Mouse (Mus musculus) lung, adult 18-20 months (tissue): ENCODE data around the gene Trarg1.
A peak's percentile ranks its signal among the peaks of the same experiment; 100 is the strongest.

Source experiments
- DNase-seq, 2 experiments: peaks; one replicate each; pipeline ENCODE4 v3.0.0; 2022; ENCODE audit warnings: mixed read lengths in 2 of 2

Gene Trarg1

DNA sequence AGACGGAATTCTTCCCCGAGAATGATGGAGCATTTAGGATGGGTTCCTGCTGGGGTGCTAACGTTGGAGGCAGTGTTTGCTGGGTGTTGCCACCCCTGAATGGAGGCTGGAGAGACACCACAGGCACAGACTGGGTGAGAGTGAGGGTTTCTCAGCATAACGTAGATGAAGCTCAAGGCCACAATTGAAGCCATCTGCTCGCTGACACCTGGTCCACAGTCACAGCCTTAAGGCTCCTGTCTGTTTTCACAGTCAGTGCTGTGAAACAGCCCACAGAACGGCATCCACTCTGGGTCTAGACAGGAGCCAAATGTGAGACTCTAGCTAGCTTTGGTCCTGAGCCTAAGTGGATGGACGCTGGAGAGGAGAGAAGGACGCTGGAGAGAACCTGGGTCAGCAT lies 5.4 kb upstream of the Trarg1 start:
- DNase-seq, result no peak

DNA sequence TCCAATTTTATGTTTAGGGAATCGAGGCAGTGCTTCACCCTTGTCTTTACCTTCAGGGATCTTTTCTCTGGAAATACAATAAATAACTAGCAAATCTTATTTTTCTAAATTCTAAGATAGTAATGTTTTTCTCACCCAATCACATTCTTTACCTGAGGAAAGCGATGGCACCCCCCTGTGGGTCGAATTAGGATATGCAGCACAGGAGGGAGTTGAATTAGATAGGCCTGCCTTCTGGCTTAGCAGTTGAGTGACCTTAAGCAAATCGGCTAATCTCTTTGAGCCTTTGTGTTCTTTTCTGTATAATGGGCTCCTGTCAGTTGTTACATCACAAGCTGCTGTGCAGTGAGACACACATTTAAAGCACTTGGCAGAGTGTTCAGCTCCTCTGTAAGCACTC lies 4.9 kb upstream of the Trarg1 start:
- no peak for DNase-seq

DNA sequence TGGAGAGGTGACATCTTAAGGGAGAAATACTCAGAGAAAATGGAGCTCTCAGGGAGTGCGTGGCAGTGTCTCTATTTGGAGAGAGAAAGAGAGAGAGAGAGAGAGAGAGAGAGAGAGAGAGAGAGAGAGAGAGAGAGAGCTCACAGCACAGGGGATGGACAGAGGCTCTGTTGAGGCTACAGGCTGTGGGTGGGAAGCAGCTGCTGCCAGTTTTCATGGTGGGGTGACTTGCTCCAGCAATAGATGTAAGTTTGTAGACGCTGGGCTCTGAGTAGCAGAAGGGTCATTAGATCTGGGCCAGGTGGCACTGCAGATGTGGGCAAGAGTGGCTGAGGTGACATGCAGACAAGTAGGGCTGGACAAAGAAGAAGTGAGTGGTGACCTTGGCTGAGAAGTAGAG lies 6.0 kb downstream of the Trarg1 start:
- no peak for DNase-seq

DNA sequence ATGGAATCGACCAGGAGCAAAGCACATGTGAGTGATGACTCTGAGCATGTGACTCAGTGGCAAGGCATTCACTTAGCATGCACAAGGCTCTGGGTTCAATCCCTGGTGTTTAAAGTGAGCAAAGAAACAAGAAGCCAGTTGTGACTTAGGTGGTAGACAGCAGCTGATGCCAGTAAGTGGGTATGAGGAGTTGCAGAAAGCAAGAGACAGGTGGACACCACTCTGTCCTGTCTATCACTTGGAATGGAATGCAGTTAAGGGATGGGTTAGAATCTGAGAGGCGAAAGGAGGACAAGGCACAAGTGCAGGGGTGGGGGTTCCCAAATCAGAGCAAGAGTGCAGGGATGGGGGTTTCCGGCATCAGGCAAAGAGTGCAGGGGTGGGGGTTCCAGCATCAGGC lies 12.5 kb downstream of the Trarg1 start:
- no peak for DNase-seq

DNA sequence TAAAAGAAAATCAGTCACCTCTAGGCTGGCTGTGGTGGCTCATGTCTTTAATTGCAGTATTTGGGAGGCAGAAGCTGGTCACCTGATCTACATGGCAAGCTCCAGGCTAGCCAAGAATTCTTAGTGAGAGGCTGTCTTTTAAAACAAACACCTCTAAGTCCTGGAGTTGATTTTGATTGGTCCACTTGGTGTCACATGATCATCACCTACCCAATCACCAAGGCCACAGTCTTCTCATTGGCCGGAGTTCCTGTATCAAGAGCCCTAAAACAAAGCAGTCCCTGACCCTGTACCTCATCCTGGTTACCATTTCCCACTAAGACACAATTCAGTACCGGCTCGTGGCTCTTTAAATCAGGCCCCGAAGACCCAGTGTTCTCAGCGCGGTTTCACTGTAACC lies 16.2 kb downstream of the Trarg1 start:
- no peak for DNase-seq

DNA sequence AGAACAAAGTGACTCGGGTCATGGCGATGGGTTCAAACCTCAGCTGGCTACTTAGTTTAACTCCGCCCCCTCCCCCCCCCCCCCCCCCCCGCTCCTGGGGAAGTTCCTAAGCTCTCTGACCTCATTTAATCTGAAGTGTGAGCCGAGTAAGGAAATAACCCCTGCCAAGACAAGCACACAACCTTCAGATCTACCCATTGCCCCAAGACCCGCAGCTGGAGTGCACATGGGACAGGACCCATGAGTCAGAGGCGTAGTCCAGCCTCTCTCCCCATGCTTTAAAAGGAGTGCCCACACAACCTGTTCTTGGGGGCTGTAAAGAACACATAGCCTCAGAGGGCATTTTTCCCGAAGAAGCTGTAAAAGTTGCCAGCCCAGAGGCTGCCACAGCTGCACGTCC lies 20.0 kb downstream of the Trarg1 start:
- no peak for DNase-seq

DNA sequence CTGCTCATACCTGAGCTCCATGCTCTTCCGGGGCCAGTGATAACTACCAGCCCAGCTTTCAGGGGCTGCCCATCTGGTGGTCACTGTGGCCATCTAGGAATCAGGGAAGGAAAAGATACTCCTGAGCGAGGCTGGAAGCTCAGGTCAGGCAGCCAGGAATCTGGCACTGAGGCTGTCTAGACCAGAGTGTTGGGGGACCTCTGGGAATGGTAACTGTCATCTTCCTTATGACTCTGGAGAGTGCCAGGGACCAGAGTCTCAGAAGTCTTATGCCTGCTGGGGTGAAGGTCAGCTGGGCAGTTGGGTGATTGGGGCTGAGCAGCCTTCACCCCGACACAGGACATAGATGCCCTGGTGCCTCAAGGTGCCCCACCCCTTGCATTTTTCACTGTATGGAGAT lies 28.0 kb downstream of the Trarg1 start:
- DNase-seq, result no peak

DNA sequence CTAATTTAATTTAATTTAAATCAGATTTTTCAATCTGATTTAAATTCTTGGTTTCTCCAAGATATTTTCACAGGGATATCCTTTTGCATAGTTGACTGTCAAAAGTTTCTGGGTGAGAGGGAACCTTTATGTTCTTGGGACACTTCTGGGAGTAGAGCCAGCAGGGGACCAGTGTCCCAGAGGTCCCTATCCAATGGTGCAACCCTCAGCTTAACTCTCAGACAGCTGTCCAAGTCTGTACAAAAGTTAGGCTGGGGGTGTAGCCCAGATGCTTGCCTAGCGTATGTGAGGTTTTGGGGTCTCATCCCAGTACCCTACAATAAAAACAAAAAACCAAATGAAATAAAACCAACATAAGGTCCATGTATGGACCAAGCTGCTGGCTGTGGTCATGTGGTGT lies 28.5 kb downstream of the Trarg1 start:
- DNase-seq, result no peak

DNA sequence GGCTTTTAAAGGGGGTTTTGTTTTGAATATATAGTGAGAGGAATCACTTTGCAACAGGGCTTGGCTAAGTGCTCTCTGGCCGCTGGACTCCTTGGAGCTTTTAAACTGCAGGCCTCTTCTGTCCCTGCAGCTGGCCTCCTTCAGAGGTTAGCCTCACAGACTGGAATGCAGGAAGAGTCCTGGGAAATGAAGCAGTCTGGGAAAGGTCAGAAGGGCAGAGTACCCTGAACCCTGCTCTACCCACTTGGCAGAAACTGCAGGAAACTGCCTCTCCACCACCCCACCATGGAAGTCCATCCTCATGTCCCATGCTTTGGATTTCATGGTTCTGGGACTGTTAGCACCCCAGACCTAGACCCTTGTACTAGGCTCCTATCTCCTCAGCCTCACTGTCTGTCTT lies 29.3 kb downstream of the Trarg1 start:
- DNase-seq, result peak in 1 of 2 experiments; percentile 21

DNA sequence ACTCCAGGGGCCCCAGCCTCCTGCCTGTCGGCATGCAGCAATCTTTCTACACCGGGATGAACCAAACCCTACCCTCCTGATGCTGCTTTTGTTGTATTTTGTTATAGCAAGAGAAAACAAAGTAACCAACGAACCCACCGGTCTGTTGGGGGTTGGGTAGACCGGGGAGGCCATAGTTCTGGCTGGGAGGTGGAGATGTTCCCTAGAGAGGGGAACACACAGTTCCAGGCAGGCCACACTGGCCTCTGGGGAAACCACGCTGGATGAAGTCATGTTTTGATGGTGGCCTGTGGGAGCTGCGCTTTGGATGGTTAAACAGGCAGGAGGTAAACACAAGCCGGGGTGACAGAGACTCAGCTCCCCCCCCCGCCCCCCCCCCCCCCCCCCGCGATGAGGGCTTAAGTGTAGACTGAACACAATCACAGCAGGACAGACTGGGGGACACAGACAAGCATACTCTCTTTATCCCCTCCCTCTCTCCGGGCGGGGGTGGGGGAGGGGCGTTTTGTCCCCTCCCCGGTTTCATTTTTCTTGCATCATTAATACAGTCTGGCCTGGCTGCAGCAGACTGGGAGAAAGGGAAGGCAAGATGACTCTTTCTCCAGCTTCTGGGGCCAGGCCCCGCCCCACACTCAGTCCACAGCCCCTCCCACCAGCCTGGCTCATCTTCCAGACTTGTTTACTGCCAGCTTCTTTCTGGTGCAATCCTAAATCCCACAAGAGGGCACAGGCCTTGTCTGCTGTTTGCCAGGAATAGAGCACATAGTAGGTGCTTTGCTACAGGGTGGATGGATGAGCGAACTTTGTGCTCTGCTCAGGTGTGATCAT lies 30.2 kb downstream of the Trarg1 start:
- DNase-seq, result peak; percentile 55 to 67

DNA sequence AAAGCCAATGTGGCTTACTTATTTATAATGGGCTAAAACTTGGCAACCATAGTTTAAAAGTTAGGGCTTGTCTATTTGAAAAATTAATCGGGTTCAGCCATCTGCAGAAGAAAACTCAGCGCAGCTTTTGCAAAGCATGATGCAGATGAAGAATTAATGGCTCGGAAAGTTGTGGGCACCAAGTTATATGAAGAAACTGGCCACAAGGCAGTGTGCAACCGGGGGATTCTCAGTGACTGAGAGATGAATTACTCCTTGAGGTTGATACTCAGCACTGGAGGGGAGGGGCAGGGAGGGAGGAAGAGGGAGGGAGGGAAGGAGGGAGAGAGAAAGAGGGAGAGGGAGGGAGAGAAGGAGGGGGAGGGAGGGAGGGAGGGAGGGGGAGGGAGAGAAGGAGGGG lies 37.4 kb downstream of the Trarg1 start:
- no peak for DNase-seq

DNA sequence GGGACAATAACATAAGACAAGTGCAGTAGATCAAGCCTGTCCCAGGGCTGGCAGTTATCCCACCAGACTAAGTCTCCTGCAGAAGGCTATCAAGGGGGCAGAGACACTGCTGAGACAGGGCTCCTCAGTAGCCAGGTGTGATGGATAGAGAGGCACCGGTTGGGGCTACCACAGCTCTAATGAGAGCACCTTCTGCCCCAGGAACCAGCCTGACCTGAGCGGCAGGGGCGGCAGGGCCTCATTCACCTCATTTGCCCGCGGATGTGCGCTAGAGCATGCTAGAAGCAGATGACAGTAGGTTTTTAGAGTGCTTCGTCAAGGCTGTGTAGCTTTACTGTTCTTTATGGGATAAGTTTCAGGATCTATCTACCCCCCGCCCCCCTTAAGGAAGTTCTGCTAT lies 44.3 kb downstream of the Trarg1 start:
- DNase-seq, result no peak

DNA sequence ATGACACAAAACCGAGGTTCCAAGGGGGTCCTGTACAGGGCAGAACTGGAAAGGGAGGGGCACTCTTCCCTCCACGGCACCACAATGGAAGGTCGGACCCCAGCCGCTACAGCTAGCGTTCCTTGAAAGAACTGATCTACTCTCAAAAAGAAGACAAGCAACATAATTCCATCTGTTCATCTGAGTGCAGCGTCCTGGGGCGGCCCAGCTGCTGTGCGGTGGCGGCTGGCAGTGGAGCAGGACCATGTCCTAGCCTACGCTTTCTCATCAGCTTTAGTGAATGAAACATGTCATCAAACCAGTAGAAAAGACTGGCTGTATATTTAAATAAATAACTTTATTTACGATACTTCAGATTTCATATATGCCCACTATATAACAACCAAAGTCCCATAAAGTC lies 48.5 kb downstream of the Trarg1 start:
- no peak for DNase-seq

DNA sequence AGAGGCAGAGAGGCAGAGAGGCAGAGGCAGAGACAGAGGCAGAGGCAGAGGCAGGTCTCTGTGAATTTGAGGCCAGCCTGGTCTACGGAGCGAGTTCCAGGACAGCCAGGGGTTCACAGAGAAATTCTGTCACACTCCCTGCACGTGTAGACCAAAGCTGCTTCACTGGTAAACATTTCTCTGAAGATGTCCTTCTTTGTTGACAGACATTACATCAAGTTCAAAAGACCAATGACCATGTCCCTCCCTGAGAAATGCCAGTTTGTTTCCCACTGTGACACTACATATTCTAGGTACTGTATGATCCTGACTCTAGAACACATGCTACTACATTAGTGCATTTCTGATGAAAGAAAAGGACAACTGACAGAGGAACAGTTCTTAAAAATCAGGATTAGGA lies 51.0 kb downstream of the Trarg1 start:
- no peak for DNase-seq

DNA sequence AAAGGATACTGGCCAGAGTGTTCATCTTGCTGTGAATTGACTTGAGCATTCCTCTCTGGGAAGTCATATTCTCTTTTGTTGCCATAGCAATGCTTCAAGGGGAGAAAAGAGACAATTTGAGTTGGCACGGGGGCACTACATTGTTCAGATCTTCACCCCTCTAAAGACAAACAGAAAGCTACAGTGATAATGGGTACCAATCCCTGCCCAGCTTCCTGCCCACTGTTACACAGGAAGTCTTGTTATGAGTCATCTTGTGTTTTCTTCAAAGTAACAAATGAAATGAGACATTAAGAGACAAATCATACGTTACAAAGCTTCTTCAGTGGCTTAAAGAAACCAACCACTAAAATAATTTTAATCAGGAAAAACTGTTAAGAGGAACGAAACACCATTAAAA lies 55.0 kb downstream of the Trarg1 start:
- peak in 1 of 2 experiments; percentile 10 for DNase-seq

DNA sequence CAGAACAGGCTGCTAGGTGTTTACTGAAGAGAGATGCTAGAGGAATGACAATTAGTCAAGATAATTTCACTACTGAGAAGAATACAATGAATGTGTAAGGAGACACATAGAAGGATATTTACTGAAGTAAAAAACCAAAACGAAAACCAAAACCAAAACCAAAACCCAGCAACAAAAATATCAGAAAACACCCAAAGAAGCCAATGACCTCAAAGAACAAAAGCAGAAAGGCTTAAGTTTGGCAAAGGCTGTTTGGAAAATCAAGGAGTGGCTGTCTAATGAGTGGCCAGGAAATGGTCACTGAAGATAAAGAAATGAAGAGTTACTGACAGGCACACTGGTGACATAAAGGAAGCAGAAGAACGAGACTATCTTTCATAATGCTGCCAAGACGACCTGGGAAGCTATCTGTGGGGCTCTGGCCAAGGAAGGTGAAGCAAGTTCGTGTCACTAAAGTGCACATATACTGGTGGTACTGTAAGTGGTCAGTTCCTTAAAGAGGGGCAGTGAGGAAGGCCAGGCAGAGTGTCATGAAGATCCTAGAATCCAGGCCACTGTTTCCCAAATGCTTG lies 56.2 kb downstream of the Trarg1 start:
- DNase-seq, result no peak

DNA sequence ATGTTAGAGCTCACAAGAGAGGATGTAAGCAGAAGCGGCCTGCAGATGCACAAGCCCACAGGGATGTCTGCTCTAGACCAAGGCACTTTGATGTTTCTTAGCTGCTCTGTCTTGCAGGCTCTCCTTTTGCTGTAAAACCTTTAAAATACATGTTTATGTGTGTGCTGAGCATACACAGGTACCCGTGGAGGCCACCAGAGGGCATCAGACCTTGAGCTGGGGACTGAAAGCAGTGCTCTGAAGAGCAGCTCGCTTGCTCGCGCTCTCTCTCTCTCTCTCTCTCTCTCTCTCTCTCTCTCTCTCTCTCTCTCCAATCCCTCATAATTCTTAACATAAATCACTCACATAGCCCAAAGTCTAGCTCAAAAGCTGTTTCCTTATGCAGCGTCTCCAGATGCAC lies 59.5 kb downstream of the Trarg1 start:
- no peak for DNase-seq

DNA sequence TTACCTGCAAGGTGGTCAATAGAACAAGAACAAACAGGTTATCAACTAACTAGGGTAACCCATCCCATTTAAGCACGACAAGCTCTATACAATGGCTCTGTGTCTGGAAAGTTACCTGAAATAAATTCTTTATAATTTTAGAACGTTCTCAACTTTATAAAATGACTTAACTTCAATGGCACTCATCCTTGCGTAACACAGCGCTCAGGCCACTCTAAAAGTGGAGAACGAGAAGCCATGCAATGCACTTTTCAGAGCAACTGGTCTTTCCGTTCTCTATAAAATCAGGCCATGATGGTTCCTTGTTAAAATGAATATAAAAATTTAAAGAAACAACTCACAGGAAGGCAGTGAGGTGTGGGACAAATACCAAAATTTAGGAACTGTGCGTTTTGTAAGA lies 62.9 kb downstream of the Trarg1 start:
- DNase-seq, result peak in 1 of 2 experiments; percentile 50

DNA sequence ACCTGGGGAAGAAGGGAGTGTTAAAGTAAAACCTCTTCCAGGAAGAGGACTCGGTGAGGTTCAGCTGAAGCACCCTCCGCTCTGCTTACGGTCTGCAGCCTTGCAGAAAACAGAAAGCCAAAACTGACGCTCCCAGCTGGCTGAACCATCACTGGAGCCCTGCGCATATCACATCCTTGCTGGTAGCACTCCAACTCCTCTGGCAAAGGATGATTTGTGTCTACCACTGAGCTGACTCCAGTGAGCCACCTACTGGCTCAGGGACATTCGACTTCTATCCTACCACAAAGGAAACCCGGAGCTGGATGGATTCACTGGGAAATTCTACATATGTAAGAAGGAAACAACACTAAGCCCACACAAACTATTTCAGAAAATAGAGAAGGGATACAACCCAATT lies 64.9 kb downstream of the Trarg1 start:
- DNase-seq, result peak in 1 of 2 experiments; percentile 16

DNA sequence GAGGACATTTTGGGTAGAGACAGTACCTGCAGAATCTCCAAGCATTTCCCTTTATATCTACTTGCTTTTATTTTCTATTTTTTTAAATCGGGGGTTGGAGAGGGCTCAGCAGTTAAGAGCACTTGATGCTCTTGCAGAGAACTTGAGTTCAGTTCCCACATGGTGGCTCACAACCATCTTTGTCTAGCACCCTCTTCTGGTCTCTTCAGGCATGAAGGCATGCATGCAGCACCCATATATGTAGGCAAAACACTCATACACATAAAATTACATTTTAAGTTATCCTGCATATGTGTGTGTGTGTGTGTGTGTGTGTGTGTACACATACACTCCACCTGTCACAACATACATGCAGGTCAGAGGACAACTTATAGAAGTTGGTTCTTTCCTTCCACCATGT lies 66.3 kb downstream of the Trarg1 start:
- no peak for DNase-seq
